Mouse (Mus musculus) erythroblast, adult 5-6 weeks (primary cell): ENCODE measurements around the gene Ttc26. TPM values are rescaled to one million over a fixed set of nuclear protein-coding genes. Genes with fewer than 3 reads are reported as not detected.
"Not testable (repeated sequence)": the region's sequence is repeated elsewhere in the genome, so short reads cannot be mapped to it uniquely, and the experiment has no call there.

ENCODE experiments used
- ATAC-seq: replicated peaks from 2 replicates; pipeline ENCODE4 v1.8.0; 2016; ENCODE audit warnings: moderate number of reproducible peaks, mild to moderate bottlenecking, moderate TSS enrichment, inconsistent platforms; ENCODE audit not compliant: poor library complexity, low FRiP score, severe bottlenecking
- total RNA-seq, 2 experiments: library from RNA; stranded (forward) in 1 of 2; stranded (reverse) in 1 of 2; fragments of 150-400 nt in 1 of 2; fragments of 200-764, 138-1000 nt in 1 of 2; gene quantifications; 2 replicates each; pipeline versions ENCODE4 v1.2.3 to v1.2.4; 2015 to 2017; ENCODE audit warnings: low replicate concordance in 2 of 2

Gene Ttc26
- total RNA-seq, 2 experiments from 2014 or later, result not detected

DNA sequence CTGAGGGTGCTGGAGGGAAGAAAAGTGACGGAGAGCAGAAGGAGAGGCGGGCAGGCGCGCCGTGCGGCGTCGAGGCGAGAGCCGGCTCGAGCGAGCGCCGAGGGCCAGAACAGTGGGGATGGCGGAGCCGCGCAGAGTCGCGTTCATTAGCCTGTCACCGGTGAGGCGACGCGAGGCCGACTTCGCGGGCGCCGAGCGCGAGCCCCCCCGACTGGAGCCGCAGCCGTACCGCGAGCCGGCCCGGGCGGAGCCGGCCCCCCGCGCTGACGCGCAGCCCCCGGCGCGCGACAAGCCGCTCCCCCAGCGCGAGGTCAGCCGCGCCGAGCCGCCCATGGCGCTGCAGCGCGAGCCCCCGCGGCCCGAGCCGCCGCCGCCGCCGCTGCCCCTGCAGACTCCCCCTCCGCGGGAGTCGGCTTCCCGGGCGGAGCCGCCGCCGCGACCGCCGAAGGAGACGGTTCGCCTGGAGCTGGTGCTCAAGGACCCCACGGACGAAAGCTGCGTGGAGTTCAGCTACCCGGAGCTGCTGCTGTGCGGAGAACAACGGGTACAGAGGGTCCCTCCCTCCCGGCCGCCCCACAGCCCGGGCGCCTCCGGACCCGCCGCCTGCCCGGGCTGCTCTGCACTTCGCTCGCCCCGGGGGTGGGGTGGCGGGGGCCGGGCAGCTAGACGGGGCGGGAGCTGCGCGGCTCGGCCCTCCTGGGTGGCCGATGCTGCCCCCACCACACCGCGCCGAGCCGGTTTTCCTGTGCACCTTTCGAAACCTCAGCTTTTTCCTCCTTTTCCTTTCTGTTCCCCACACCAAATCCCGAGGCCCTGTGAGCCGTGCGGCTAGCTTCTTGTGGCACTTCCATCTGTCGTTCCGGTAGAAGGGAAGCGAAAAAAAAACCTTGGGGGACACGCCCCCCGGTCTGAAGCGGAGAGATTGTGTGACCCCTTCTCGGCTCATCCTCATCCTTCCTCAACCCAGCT lies 53.1 kb downstream of the Ttc26 start:
- peak; percentile 38; the same call in 1 of the 2 replicates for ATAC-seq

DNA sequence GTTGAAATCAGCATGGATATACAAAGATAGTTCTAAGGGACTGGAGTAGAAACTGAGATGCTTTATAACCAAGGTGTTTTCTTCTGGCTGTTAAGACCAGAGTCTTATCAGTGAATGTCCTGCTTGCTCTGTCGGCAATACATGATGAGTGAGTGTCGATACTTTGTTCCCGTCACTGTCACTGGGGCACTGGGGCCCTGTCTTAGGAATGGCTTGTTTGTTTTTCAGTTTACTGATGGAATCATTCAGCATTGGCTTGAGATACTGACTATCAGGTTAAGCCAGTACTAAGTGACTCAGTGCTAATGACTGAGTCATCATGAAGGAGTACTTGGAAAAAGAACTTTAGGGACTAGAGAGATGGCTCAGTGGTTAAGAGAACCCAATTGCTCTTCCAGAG lies 62.6 kb downstream of the Ttc26 start:
- peak; percentile 70 for ATAC-seq

GRCm38 (mm10) chr6:38448295-38448694 lies 67.0 kb downstream of the Ttc26 start:
- no peak for ATAC-seq

DNA sequence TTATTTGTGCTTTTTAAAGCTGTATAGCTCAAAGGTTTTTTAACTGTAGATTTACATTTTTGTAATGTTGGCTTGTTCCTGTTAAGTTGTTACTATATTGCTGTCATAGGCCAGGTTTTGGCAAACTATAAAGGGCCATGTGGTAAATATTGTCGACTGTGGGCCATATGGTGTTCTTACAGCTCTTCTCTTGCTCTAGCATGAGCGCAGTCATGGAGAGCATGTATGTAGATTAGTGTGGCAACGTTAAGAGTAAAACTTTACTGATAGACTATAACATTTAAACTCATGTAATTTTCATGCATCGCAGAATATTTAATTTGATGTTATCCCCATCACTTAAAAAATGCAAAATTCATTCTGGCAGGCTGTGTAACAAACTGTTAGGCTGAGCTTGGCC lies 71.8 kb downstream of the Ttc26 start:
- ATAC-seq, result no peak

DNA sequence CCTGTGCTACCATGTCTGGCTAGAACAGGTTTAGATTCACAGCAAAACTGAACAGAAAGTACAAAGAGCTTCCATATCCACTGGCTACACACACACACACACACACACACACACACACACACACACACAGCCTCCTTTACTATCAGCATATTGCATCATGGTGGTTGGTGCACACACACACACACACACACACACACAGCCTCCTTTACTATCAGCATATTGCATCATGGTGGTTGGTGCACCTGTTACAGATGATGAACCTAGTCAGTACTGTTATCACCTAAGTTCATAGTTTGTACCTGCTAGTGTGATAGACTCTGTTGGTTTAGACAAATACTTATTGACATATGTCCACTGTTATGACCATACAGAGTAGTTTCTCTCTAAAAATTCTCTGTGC lies 75.2 kb downstream of the Ttc26 start:
- not testable (repeated sequence) for ATAC-seq

GRCm38 (mm10) chr6:38458075-38458474 lies 76.8 kb downstream of the Ttc26 start:
- ATAC-seq, result no peak

- peak; percentile 48; the same call in 1 of the 2 replicates for ATAC-seq
Measured at GRCm38 (mm10) chr6:38469591-38469990, 88.3 kb downstream of the Ttc26 start.

Other genes with a start within 250 kb of the Ttc26 start
- 0.19 TPM in 1 of 2 replicates, not detected in the other for gene D630045J12Rik, start 127.5 kb upstream of the Ttc26 start, total RNA-seq (2015; ENCODE audit: low replicate concordance)
- gene D630045J12Rik, start 127.5 kb upstream of the Ttc26 start, total RNA-seq (2017; ENCODE audit: low replicate concordance), result 0.09 and 1.5 TPM in 2 replicates
- 2.5 and 4.8 TPM in 2 replicates for gene Zc3hav1l, start 82.2 kb upstream of the Ttc26 start, total RNA-seq (2015; ENCODE audit: low replicate concordance)
- 1.8 and 3.8 TPM in 2 replicates for gene Zc3hav1l, start 82.2 kb upstream of the Ttc26 start, total RNA-seq (2017; ENCODE audit: low replicate concordance)
- gene Zc3hav1, start 26.9 kb upstream of the Ttc26 start, total RNA-seq (2015; ENCODE audit: low replicate concordance), result 266 and 278 TPM in 2 replicates
- gene Zc3hav1, start 26.9 kb upstream of the Ttc26 start, total RNA-seq (2017; ENCODE audit: low replicate concordance), result 348 and 360 TPM in 2 replicates
- gene Ubn2, start 52.5 kb downstream of the Ttc26 start, total RNA-seq (2015; ENCODE audit: low replicate concordance), result 52.9 and 70.3 TPM in 2 replicates
- gene Ubn2, start 52.5 kb downstream of the Ttc26 start, total RNA-seq (2017; ENCODE audit: low replicate concordance), result 52.4 and 57.0 TPM in 2 replicates
- 2.7 and 12.7 TPM in 2 replicates for gene Fmc1, start 152.0 kb downstream of the Ttc26 start, total RNA-seq (2015; ENCODE audit: low replicate concordance)
- 4.2 and 10.4 TPM in 2 replicates for gene Fmc1, start 152.0 kb downstream of the Ttc26 start, total RNA-seq (2017; ENCODE audit: low replicate concordance)
- 117 and 127 TPM in 2 replicates for gene Luc7l2, start 169.9 kb downstream of the Ttc26 start, total RNA-seq (2015; ENCODE audit: low replicate concordance)
- 166 and 210 TPM in 2 replicates for gene Luc7l2, start 169.9 kb downstream of the Ttc26 start, total RNA-seq (2017; ENCODE audit: low replicate concordance)